Mouse (Mus musculus) midbrain, embryonic 11.5 days (tissue): ENCODE measurements around the gene Mid1. TPM values are rescaled to one million over a fixed set of nuclear protein-coding genes. Genes with fewer than 3 reads are reported as not detected.
"Not testable (repeated sequence)": the region's sequence is repeated elsewhere in the genome, so short reads cannot be mapped to it uniquely, and the experiment has no call there.

Source experiments
- ATAC-seq: fragments of 200-750 bp; cut with Nextera tagmentation; 2 replicates; pipeline ENCODE4 v1.8.0; 2017; ENCODE audit warnings: moderate TSS enrichment, moderate library complexity; ENCODE audit not compliant: low FRiP score
- DNase-seq: peaks from one replicate; pipeline ENCODE4 v3.0.0; 2015; ENCODE audit warnings: low spot score; ENCODE audit errors: missing footprints
- H3K27ac ChIP-seq: fragments of 300-500 bp; sonication (generic); 2 replicates; pipeline ENCODE4 v1.5.1; 2014; ENCODE audit warnings: low read depth, low read length
- H3K27me3 ChIP-seq: fragments of 300-500 bp; sonication (generic); 2 replicates; pipeline ENCODE4 v1.6.1; 2014; ENCODE audit warnings: mild to moderate bottlenecking, low read length, moderate library complexity, mixed read lengths; ENCODE audit not compliant: control insufficient read depth, insufficient read depth
- H3K36me3 ChIP-seq: fragments of 300-500 bp; sonication (generic); 2 replicates; pipeline ENCODE4 v1.6.1; 2014; ENCODE audit warnings: mild to moderate bottlenecking, low read length, moderate library complexity, mixed read lengths; ENCODE audit not compliant: control insufficient read depth, insufficient read depth
- H3K4me1 ChIP-seq: fragments of 300-500 bp; sonication (generic); 2 replicates; pipeline ENCODE4 v1.6.1; 2014; ENCODE audit warnings: low read length; ENCODE audit not compliant: control insufficient read depth, insufficient read depth
- H3K4me2 ChIP-seq: fragments of 300-500 bp; sonication (generic); 2 replicates; pipeline ENCODE4 v1.6.1; 2014; ENCODE audit warnings: mild to moderate bottlenecking, moderate library complexity
- H3K4me3 ChIP-seq: fragments of 300-500 bp; sonication (generic); 2 replicates; pipeline ENCODE4 v1.5.1; 2014; ENCODE audit warnings: low read depth, low read length
- H3K9ac ChIP-seq: fragments of 300-500 bp; sonication (generic); 2 replicates; pipeline ENCODE4 v1.6.1; 2014; ENCODE audit warnings: low read length
- H3K9me3 ChIP-seq: fragments of 300-500 bp; sonication (generic); 2 replicates; pipeline ENCODE4 v1.6.1; 2016; ENCODE audit warnings: low read length; ENCODE audit not compliant: control insufficient read depth
- WGBS: fragments of 180-500 bp; shearing (Covaris S2); extraction: QIAGEN DNeasy Blood & Tissue Kit; methylation state at CpG from one replicate; pipeline ENCODE4 v1.1.7; 2014; 5-methylcytosine and 5-hydroxymethylcytosine counted together
- polyA plus RNA-seq: library from polyadenylated mRNA; unstranded; fragments of >200 nt; fragmentation: Nextera tagmentation; extraction: Ambion mirVana; gene quantifications from 2 replicates; pipeline ENCODE4 v1.2.1, GENCODE M21; 2014

Gene Mid1
- polyA plus RNA-seq, 1 experiment from 2014 or later, result 31.5 TPM

DNA sequence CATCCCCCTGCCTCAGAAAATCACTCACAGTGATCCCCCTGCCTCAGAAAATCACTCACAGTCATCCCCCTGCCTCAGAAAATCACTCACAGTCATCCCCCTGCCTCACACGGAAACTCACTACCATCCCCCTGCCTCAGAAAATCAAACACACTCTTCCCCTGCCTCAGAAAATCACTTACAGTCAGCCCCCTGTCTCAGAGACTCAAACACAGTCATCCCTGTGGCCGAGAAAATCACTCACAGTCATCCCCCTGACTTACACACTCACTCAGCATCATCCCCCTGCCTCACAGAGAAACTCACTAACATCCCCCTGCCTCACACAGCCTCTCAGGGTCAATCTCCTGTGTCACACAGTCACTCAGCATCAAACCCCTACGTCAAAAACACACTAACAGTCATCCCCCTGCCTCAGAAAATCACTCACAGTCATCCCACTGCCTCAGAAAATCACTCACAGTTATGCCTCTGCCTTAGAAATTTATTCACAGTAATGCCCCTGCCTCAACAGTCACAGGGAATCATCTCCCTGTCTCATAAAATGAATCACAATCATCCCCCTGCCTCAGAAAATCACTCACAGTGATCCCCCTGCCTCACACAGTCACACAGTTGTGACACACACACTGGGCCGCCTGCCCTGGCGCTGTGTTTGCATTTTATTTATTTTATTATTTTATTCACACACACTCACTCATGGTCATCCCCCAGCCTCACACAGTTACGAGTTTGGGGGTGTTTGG is 315.8 kb downstream of the Mid1 start:
- not testable (repeated sequence) for H3K4me3 ChIP-seq, H3K27me3 ChIP-seq, ATAC-seq, H3K9me3 ChIP-seq, H3K9ac ChIP-seq, H3K4me1 ChIP-seq, H3K36me3 ChIP-seq, H3K4me2 ChIP-seq
- WGBS, result 34% methylated on average over 6 of the region's 6 CpGs
- peak; percentile 73 for DNase-seq
- H3K27ac ChIP-seq, result peak overlapping the region; percentile 5

- 62% methylated on average over 7 of the region's 12 CpGs for WGBS
- not testable (repeated sequence) for H3K4me2 ChIP-seq, H3K4me3 ChIP-seq, DNase-seq, H3K9ac ChIP-seq, H3K27ac ChIP-seq, H3K9me3 ChIP-seq, H3K36me3 ChIP-seq, H3K27me3 ChIP-seq, H3K4me1 ChIP-seq
- peak; percentile 38 for ATAC-seq
Observed at GRCm38 (mm10) chrX:170001388-170001695, 316.3 kb downstream of the Mid1 start.

- 34% methylated on average over 8 of the region's 18 CpGs for WGBS
- not testable (repeated sequence) for H3K4me3 ChIP-seq, H3K4me2 ChIP-seq, H3K36me3 ChIP-seq, H3K27me3 ChIP-seq, H3K9ac ChIP-seq, H3K27ac ChIP-seq, H3K9me3 ChIP-seq, DNase-seq
- ATAC-seq, result peak; percentile 69
- H3K4me1 ChIP-seq, result peaks cover 14% of the 10 kb centered on the region
Observed at GRCm38 (mm10) chrX:170002510-170003197, 317.7 kb downstream of the Mid1 start.

- not testable (repeated sequence) for H3K27ac ChIP-seq, H3K27me3 ChIP-seq, H3K9me3 ChIP-seq, H3K9ac ChIP-seq, H3K4me3 ChIP-seq, H3K36me3 ChIP-seq, ATAC-seq, DNase-seq, H3K4me2 ChIP-seq
- H3K4me1 ChIP-seq, result peaks cover 20% of the 10 kb centered on the region
- WGBS, result 30% methylated on average over 1 of the region's 1 CpGs
Observed at GRCm38 (mm10) chrX:170003536-170003935, 318.5 kb downstream of the Mid1 start.

DNA sequence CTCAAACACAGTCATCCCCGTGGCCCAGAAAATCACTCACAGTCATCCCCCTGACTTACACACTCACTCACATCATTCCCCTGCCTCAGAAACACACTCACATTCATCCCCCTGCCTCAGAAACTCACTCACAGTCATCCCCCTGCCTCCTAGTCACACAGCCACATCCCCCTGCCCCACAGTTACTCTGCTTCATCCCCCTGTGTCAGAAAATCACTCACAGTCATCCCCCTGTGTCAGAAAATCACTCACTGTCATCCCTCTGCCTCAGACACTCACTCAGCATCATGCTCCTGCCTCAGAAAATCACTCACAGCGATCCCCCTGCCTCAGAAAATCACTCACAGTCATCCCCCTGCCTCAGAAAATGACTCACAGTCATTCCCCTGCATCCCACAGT is 319.2 kb downstream of the Mid1 start:
- not testable (repeated sequence) for DNase-seq, H3K4me3 ChIP-seq, H3K36me3 ChIP-seq, H3K4me2 ChIP-seq, H3K27me3 ChIP-seq
- peaks cover 11% of the 10 kb centered on the region for H3K9me3 ChIP-seq
- peaks cover 22% of the 10 kb centered on the region for H3K4me1 ChIP-seq
- WGBS, result 43% methylated on average over 2 of the region's 2 CpGs
- peak; percentile 2; the same call in 1 of the 2 replicates for ATAC-seq
- H3K9ac ChIP-seq, result peak overlapping the region; percentile 0; the same call in 1 of the 2 replicates
- peak overlapping the region; percentile 57 for H3K27ac ChIP-seq

- not testable (repeated sequence) for H3K27ac ChIP-seq, H3K4me3 ChIP-seq, H3K9ac ChIP-seq, H3K27me3 ChIP-seq, ATAC-seq, H3K36me3 ChIP-seq, H3K4me2 ChIP-seq
- Histone ChIP-seq H3K9me3 (peaks cover 17% of the 10 kb centered on the region), H3K4me1 (peaks cover 22% of the 10 kb centered on the region)
- 22% methylated on average over 5 of the region's 5 CpGs for WGBS
- DNase-seq, result peak; percentile 81
Observed at GRCm38 (mm10) chrX:170004793-170005192, 319.8 kb downstream of the Mid1 start.

GRCm38 (mm10) chrX:170005194-170005593 is 320.2 kb downstream of the Mid1 start:
- H3K9ac ChIP-seq, H3K27me3 ChIP-seq, H3K4me2 ChIP-seq, H3K4me3 ChIP-seq, H3K27ac ChIP-seq, H3K36me3 ChIP-seq: not testable (repeated sequence)
- DNase-seq (peak; percentile 77), ATAC-seq (peak; percentile 17)
- peaks cover 22% of the 10 kb centered on the region for H3K4me1 ChIP-seq
- H3K9me3 ChIP-seq, result peaks cover 18% of the 10 kb centered on the region
- 23% methylated on average over 13 of the region's 13 CpGs for WGBS

GRCm38 (mm10) chrX:170005695-170006297 is 320.8 kb downstream of the Mid1 start:
- not testable (repeated sequence) for H3K4me2 ChIP-seq, H3K36me3 ChIP-seq, H3K27me3 ChIP-seq, ATAC-seq, H3K27ac ChIP-seq, H3K9ac ChIP-seq, H3K4me3 ChIP-seq
- peaks cover 22% of the 10 kb centered on the region for H3K9me3 ChIP-seq
- WGBS, result 38% methylated on average over 1 of the region's 1 CpGs
- H3K4me1 ChIP-seq, result peaks cover 21% of the 10 kb centered on the region
- DNase-seq, result peak; percentile 64

DNA sequence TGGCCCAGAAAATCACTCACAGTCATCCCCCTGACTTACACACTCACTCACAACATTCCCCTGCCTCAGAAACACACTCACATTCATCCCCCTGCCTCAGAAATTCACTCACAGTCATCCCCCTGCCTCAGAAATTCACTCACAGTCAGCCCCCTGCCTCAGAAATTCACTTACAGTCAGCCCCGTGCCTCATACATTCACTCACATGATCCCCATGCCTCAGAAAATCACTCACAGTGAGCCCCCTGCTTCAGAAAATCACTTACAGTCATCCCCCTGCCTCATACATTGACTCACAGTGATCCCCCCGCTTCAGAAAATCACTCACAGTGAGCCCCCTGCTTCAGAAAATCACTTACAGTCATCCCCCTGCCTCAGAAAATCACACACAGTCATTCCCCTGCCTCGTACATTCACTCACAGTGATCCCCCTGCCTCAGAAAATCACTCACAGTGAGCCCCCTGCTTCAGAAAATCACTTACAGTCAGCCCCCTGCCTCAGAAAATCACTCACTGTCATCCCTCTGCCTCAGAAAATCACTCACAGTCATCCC is 321.8 kb downstream of the Mid1 start:
- peaks cover 14% of the 10 kb centered on the region for H3K36me3 ChIP-seq
- not testable (repeated sequence) for H3K4me3 ChIP-seq, ATAC-seq, H3K4me2 ChIP-seq, H3K9ac ChIP-seq, H3K27me3 ChIP-seq
- H3K9me3 ChIP-seq, result peaks cover 27% of the 10 kb centered on the region
- peak overlapping the region; percentile 4 for H3K27ac ChIP-seq
- WGBS, result 45% methylated on average over 3 of the region's 3 CpGs
- peaks cover 21% of the 10 kb centered on the region for H3K4me1 ChIP-seq
- DNase-seq, result peak; percentile 57
